Mouse (Mus musculus): ENCODE data around the gene Vmp1.
A peak's percentile ranks its signal among the peaks of the same experiment; 100 is the strongest.

Gene Vmp1

DNA sequence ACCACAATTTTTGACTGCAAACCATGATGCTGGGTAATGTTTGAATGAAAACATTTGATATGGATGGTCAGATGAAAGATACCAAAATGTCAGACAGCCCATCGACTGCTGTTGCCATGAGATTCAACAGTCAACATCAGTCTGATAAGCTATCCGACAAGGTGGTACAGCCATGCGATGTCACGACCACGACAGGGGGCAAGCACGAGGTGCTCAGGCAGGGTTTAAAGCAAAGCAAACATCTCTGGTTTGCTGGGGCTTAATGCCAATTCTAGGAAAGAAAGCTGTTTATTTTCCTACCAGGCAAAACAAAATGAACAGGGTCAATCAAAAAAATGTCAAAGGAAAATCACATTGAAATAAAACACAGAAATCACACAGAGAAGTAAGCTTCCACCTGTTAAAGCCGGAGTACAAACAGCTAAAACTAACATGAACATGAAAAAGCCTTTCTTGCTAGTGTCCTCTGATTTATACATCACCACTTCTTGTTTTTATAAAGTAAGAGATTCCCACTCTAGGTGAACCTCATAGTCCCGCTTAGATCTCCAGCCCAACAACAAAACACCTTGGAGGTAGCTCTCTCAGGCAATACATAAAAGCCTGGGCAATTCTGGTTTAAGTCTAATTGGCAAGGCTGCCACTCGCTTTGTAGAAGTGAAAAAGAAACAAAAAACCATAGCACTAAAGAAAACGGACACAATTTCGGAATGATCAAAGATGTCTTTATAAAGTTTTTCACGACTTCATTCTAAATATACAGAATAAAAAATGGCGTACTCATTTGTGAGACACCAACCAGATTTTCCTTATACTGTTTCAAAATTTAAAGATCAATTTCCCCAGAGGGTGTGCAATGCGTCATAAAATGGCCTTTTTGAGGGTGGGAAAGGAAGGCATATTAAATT lies 99.4 kb downstream of the Vmp1 start:
- no peak for DNase-seq

DNA sequence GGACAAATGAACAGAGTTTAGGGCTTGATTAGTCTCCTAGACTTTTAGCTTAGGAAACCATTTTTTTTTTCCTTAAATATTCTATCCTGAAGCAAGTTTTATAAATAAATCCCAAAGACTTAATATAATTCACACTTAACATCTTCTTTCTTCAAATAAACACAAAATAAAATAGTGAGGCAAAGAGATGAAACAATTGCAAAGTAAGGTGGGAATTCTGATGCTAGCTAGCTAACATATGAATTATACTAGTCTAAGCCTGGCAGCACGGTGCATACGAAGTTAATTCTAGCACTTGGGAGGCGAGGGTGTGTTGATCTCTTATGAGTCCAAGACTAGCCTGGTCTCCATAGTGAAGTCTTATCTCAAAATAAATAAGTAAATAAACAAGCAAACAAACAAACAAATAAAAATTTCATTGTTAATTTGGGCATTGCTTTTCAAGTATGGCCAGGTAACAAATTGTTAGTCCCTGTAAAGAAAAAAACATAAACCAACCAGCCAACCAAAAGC lies 100.3 kb downstream of the Vmp1 start:
- DNase-seq = no peak

DNA sequence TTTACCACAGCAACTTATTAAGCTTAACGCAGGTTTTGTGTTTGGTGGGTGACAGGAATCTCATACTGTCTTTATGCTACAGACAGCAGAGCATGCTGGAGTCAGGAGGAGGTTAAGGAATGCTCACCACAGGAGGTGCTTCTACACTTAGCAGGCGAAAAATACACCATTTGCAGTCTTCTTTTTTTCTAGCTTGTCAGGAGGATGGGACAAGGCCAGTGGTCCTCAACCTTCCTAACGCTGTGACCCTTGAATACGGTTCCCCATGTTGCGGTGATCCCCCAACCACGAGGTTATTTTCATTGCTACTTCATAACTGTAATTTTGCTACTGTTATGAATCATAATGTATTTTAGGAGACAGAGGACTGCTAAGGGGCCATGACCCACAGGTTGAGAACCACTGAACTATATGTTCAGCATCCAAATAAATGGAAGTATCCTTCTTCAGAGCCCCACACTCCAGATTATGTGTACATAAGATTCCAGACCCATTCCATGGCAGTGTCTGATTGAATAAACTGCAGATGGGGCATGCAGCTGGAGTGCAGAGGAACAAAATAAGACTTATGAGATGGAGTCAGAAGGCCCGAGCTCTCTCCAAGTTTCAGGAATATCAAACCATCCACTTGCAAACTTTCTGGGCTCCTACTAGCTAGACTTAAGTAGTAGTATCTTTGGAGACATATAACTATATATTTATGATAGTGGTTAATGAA lies 100.9 kb downstream of the Vmp1 start:
- DNase-seq = no peak

DNA sequence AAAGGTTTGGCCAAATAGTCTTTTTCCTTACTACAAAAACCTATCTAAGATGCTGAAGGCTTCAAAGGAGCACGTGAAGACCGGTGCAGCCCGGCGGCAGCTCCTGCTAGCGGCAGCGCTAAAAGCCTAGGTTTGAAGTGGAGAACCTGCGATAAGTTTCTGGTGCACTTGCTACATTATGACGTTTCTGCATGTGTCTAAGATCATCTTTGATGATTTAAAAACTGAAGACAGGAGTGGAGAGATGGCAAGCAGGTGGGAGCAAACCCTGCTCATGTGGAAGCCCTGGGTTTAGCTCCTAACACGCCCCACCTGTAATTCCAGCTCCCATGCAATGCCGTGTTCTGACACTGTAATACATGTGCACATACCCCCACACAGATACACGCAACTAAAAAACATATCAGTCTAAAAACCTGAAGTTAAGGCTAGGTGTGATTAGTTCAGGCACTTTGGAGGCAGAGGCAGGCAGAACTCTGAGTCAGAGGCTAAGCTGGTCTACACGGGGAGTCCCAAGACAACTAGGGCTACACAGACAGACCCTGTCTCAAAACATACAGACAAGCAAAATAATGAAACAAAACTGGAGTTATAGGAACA lies 101.6 kb downstream of the Vmp1 start:
- DNase-seq = no peak

DNA sequence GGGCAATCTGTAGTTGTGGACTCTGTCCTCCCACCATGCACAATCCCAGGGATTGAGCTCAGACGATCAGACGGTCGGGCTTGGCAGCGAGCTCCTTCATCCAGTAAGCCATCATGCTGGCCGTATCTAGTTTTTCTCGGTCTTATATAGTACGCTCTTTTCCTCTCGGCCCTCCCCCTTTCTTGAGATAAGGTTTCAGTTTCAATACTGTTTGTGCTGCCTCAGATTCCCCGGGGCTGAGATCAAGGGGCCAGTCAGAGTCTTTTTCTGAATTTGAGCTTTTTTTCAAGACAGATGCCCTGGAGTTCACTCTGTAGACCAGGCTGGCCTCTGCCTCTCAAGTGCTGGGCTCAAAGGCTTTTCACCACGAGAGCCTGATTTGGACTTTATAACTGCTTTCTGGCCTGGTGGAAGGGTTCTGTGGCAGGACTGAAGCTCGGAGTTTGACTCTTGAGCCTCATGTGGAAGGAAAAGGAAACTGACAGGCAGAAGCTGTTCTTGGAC lies 102.3 kb downstream of the Vmp1 start:
- no peak for DNase-seq

DNA sequence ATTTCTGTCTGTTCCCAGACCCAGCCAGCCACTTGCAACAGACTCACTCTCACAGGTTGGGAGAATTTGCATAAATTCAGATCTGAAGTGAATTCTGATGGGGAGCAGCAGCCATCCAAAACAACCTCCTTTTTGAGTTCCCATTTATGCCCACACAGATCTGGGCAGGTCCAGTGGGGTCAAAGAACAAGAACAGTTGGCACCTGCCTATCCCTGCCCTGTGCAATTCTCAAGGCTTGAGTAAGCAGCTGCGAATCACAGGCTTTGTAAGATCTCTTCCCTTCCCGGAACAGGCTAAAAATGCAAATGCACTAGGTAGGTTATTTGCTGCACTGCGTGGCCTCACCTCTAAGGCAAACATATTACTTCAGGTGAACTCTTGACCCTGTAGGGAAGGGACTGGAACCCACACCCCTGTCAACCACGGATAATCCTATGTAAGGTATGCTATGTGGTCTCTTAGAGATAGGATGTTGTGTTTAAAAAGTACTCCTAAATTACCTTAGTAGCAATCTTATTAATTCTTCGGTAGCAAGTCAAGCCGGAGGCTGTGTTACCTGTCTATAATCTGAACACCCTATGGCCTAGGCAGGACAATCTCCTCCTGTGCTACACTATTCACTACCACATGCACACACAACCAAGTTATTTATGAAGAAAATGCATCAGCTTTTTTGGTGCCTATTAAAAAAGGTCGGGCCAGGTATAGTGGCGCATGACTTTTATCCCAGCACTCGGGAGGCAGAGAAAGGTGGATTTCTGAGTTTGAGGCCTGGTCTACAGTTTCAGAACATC lies 103.1 kb downstream of the Vmp1 start:
- DNase-seq = no peak

DNA sequence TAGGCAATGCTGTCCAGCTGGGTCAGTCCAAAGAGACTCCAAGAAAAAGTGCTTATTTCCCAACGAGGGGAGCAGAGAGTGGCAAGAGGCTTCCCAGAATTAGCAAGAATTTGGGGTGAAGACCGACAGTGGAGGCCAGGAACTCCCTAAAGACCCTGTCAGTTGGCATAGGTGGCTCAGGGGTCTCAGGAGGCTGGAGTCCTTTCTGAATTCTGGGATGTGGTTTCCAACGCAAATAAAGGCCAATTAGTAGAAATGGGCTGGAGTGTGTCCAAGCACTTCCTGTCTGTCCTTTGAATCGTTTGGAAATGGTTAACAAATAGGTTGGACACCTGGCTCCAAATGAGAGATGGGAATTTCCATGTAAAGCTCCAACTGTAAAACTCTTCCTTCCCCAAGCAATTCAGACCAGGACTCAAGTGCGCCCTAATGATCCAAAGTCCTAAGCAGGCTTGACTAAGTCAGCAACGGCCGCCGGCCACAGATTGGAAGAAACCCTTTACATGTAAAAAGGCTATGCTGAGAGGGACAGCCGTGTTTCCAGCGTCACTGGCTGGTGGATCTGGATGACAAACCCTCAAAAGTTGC lies 103.8 kb downstream of the Vmp1 start:
- no peak for DNase-seq

DNA sequence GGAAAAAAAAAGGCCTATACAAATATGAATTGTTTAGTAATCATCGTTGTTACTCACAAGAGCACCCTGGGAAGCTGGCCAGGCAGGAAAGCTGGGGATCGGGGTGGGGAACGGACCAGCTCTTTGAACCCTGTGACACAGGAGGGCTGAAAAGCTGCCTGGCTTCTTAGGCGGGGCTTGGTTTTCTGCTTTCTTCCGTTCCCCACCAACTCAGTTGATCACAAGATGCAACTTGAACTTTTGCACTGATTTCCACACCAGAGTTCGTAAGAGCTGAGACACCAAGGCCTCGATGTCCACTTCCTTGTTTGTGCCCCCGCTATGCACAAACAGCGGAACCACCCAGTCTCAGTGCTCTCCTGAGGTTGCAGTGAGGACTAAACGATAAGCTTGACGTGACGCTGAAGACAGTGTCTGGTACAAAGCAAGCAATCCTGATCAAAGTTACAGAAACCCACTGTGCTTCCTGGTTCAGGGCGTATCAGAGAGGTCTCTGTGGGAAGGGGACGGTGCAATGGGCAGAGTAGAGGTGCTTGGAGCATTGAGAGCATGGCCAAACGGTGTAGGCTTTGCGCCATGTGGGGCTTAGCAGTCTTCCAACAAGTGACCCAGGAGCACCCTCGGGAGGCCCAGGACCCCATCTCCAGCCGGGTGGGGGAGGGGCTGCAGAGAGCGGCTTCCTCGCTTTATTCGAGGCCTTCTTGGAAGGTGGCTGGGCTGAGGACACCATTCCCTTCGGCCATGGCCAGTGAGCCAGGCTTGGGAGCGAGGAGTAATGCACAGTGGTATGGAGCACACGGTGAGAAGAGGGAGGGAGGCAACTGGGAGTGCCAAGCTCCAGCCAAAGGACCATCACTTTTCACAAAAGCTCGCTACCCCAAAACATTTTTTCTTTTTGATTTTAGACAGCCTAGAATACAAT lies 104.6 kb downstream of the Vmp1 start:
- no peak for DNase-seq

DNA sequence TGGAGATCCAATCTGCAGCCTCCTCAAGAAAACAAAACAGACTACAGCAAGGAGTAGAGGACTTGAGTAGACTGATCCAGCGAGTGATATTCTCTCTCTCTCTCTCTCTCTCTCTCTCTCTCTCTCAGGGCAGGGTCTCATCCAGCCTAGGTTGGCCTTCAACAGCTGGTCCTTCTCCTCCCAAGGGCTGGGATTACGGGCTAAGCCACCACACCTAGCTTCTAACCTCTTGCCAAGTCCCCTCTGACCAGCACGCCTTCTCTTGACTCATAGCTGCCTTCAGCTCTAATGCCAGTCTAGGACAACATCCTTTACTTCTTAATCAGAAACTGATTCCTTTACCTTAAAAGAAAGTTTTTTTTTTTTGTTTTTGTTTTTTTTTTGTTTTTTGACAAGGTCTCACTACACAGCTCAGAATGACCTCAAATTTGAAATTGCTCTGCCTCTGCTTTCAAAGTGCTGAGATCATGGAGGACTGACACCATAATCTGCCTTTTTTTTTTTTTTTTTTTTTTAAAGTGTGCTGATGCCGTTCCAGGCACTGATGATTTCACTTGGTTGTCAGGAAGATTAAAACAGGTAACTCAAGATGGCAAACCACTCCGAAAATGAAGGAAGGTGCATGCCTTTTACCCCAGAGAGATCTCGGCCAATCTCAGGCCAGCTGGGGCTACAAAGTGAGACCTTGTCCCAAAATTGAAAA lies 105.4 kb downstream of the Vmp1 start:
- DNase-seq = no peak

DNA sequence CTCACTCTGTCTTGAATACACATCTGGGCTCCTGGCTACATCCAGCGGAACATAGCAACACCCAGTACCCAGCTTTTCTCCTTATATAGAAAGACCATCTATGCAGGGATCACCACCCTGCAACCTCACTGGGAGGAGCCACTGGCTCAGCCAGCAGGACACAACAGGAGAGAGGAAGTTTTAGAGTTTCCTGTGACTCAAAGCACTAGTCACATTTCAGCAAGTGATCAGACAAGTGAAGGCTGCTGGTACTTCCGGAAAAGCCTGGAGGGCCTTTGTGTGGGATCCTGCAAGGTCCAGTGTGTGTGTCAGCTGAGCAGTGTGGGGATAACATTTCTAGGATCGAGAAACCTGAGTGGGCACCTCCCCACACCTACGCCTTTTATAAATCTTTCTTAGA lies 106.4 kb downstream of the Vmp1 start:
- no peak for DNase-seq

DNA sequence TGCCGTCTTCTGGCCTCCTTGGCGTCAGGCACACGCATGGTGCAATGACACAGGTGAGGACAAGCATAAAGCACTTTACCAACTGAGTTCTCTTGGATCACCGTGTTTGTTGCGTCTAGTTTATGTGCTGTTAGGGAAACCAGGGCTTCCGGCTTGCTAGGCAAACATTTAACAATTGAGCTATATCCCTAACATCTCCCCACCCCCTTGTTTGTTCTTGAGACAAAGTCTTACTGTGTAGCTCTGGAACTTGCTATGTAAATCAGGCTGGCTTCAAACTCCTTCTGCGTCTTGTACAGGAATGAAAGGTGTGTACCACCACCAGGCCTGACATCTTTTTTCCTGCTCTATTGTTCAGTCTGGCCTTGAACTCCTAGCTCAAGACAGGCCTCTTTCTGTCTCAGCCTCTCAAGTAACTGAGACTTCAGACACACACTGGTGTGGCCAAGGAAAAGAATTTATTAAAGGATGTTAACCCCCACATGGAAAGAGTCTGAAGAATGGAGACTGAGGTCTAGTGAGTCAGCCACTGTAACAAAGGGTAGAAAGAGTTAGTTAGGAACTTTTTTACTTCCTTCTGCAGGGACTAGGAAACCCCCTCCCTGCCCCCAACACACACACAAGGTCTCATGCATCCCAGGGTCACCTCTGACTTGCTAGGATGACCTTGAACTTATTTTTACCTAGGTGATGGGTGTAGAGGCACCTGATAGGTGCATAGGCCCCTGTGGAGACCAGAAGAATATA lies 107.8 kb downstream of the Vmp1 start:
- DNase-seq = no peak

DNA sequence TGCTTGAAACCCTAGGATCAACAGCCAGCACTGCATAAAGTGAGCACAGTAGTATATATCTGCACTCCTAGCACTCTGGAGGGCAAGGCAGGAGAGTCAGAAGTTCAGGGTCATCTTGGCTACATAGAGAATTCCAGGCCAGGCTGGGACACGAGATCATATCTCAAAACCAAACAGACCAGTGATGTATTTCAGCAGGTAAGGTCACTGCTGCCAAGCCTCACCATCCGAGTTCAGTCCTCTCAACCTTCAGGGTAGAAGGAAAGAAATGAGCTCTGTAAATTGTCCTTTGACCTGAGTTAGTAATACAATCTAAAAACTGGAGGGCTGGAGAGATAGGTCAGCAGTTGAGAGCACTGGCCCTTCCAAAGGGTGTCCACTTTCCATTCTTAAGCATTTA lies 109.2 kb downstream of the Vmp1 start:
- DNase-seq = no peak

DNA sequence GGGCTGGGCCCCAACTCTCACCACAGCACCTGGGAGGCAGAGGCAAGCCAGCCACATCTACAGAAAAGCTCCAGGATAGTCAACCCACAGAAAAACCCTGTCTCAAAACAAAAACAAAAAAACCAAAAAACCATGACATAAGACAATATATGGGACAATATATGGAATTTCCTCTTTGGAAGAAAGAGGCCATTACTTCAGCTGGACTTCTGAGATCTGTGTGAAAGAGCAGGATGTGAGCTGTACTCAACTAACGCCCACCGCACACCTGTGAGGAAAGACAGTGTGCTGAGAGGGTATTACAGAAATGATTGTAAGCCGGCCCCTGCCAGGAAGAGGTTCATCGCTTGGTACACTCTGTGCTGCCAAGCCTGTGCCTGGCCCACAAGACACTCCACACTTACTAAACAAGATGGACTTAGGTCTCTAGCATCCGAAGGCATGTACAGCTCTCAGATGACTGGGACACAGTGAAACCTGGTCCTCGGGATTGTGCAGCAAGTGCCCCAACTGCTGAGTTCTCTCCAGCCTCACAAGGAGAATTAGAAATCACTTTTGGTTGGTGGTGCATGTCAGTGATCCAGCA lies 109.9 kb downstream of the Vmp1 start:
- DNase-seq = no peak

DNA sequence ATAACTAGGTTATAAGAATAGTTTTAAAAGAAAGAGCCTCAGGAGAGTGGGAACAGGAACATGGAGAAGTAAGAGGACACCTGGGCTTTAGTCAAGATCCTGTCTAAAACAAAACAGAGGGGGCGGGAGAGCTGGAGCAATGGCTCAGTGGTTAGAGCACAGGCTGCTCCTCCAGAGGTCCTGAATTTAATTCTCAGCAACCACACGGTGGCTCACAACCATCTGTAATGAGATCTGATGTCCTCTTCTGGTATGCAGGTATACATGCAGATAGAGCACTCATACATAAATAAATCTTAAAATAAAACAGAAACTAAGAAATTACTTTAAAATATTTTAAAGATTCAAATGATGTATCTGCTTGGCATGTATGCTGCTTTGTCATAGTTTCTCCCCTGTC lies 111.0 kb downstream of the Vmp1 start:
- DNase-seq = no peak

DNA sequence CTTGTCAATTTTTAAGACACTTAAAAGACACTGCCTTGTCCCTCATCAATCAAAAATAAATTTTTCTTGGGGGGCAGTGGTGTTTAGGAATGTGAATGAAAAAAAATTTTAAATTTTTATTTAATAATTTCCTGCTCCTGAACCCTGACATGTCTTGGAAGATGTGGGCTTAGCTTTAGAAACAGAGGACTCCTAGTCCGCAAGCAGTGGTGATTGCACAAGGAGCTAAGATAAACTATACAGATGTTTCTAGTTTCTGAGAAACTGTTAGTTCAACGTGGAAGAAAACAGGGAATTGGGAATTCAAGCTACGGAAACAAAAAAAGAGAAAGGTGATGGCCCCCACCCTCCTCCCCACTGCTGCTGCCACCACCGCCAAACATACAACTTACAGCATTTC lies 111.8 kb downstream of the Vmp1 start:
- no peak for DNase-seq

DNA sequence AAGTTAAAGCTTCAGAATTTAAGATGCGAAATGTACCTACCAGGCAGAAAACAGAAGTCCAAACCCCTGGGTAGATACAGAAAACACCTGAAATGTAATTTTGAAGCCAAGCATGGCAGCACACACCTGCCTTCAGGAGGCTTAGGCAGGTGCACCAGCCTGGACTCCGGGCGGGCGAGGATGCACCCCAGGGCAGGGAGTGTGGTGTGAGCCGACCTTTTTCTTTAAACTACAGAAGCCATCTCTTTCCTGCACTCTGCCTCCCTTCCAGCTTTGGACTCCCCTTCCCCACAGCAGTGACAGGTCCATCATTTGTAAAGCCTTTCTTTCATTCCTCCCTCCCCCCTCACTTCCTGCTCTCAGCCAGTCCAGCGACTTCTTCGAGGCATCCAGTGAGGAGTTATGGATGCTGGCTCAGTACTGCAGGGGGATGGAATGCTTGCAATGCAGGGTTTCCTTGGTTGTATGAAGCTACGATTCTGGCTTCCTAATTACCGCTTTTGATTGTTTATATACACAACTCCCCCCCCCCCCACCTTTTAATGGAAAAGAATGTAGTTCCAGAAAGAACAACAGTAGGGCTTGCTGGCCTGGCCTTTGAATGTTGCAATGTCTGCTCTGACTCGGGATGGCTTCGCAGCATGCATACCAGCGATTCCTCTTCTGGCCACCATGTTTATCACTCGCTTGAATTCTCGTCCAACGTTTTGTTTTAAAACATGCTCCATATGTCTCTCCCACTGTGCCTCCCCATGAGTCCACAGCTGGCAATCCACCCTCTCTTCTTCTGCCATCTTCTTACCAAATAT lies 112.4 kb downstream of the Vmp1 start:
- peak; percentile 23 to 25 for DNase-seq

DNA sequence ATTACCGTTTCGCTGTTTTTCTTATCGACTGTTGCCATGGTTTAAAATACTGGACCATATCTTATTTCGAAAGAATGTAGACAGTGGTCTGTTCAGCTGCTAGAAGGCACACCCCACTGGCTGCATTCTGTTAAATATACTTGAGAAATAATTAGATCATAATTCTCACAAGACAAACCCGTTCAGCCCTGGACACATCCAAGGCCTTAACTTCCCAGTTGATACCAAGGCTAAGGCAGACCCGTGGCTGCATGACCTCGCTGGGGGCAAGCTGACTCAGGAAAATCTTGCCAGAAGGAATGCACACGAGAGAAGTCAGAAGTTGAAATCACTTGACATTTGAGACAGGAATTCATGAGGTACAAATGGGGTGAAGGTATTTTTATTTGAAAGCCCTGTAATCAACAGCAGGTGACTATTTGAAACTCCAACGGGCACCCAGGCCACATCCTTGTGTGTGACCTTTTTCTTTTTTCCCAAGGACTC lies 113.3 kb downstream of the Vmp1 start:
- no peak for DNase-seq

DNA sequence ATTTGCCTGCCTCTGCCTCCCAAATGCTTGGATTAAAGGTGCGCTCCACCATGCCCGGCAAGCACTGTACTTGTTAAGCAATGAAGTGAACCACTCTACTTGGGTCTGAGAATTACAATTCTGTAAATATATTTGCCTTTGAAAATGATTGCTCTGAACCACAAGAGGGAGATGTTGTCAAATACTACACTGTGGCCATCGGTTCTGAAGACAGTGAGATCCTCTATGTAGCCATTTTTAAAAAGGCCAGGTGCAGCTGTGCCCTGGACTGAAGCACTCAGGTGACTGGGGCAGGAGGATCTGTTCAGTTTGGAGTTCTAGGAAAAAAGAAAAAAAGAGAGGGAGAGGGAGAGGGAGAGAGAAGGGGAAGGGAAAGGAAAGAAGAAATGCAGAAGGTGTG lies 115.2 kb downstream of the Vmp1 start:
- no peak for DNase-seq

All from cerebellum, postnatal 25 days (tissue).